Mouse (Mus musculus) C2C12 (cell line): ENCODE results near the gene Samd14.

Source experiments
- CEBPB ChIP-seq: IDR thresholded peaks from one replicate; pipeline ENCODE4 v1.6.1; 2011; ENCODE audit warnings: low read depth, mild to moderate bottlenecking, control low read depth, moderate library complexity
- CTCF ChIP-seq: IDR thresholded peaks from one replicate; pipeline ENCODE4 v1.5.1; 2011; ENCODE audit not compliant: control insufficient read depth, insufficient read depth, insufficient read length
- FOSL1 ChIP-seq: IDR thresholded peaks from one replicate; pipeline ENCODE4 v1.8.0; 2011; ENCODE audit warnings: mild to moderate bottlenecking, low read length; ENCODE audit not compliant: poor library complexity, insufficient read depth, severe bottlenecking
- MAX ChIP-seq: IDR thresholded peaks from one replicate; pipeline ENCODE4 v1.6.1; 2011; ENCODE audit warnings: mild to moderate bottlenecking, control low read depth
- MYOD1 ChIP-seq: IDR thresholded peaks from one replicate; pipeline ENCODE4 v1.6.1; 2011; ENCODE audit warnings: low read depth; ENCODE audit not compliant: control insufficient read depth, insufficient read length
- MYOG ChIP-seq: IDR thresholded peaks from one replicate; pipeline ENCODE4 v1.6.1; 2011; ENCODE audit not compliant: control insufficient read depth, insufficient read length; ENCODE audit errors: extremely low read depth
- USF1 ChIP-seq: IDR thresholded peaks from one replicate; pipeline ENCODE4 v1.6.1; 2011; ENCODE audit warnings: low read depth, mild to moderate bottlenecking, control low read depth, moderate library complexity

DNA sequence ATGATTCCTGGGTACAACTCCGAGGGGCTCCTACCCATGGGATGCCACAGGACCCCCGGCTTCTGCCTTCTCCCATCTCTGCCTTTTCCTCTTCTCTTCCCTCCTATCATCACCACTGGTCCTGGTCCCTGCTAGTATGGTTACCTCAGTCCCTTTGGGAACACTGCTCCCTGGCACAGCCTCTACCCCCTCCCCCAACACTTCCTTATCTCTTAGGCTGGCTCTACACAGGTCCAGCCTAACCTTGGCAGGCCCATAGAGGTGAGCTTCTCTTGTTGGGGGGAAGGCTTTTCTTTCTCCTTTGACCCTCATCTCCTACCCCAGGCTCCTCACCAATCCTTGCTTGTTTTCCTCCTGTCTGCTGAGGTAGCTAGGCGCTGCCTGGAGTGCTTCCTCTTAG, 5.8 kb downstream of the Samd14 start:
- no peak for TF ChIP-seq USF1
- no peak for TF ChIP-seq CTCF
- TF ChIP-seq MYOD1 = no peak
- no peak for TF ChIP-seq MYOG
- no peak for TF ChIP-seq MAX
- TF ChIP-seq CEBPB = no peak
- no peak for TF ChIP-seq FOSL1
